Mouse (Mus musculus) erythroblast, embryonic 14.5 days (primary cell): ENCODE measurements around the gene Ccdc51.

Source experiments
- GATA1 ChIP-seq: IDR thresholded peaks from 2 replicates; pipeline ENCODE4 v1.6.1; 2012; ENCODE audit warnings: low read length, inconsistent platforms, mixed read lengths
- TAL1 ChIP-seq: IDR thresholded peaks from 3 replicates; pipeline ENCODE4 v1.6.1; 2012; ENCODE audit warnings: low read length, inconsistent platforms, mixed read lengths

DNA sequence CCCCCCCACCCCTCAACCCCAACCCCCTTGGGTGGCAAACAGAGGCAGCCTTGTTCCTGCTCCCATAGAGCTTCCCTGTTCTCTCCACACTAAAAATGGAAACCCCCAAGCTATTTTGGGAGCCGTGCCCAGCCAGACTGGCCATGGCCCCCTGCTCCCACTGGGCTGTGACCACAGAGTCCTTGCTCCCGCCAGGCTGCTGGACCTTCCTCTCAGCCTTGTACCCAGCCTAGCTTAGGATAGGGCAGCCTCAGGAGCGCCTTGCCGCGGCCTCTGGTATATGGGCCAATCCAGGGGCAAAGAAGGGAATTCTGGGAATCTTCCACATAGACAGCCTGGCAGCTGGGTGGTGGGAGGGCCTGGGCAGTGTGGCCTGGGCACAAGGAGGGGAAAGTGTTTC is 15.5 kb downstream of the Ccdc51 start:
- TF ChIP-seq GATA1 (no peak), TAL1 (no peak)
